Mouse (Mus musculus) heart, postnatal 0 days (tissue): ENCODE measurements at regions not wholly inside any gene's neighbourhood (a gene's known extent, or its start where the extent isn't known, plus 50 kb on each side); places are given as distances from the start of the nearest gene placed in this dataset.

ENCODE experiments used
- CTCF ChIP-seq: IDR thresholded peaks from 2 replicates; pipeline ENCODE4 v1.5.1; 2016; ENCODE audit warnings: antibody characterized with exemption, control low read depth, low read depth
- EP300 ChIP-seq: IDR thresholded peaks from 2 replicates; pipeline ENCODE4 v1.6.1; 2016; ENCODE audit warnings: antibody characterized with exemption, low read depth

- TF ChIP-seq EP300: no peak
- no peak for TF ChIP-seq CTCF
Observed at GRCm38 (mm10) chr2:78416574-78417109, 451.3 kb upstream of the Ube2e3 start.
